Mouse (Mus musculus) heart, postnatal 4 days (tissue): ENCODE measurements at regions not wholly inside any gene's neighbourhood (a gene's known extent, or its start where the extent isn't known, plus 50 kb on each side); places are given as distances from the start of the nearest gene placed in this dataset.

Experiments used
- DNase-seq: peaks from one replicate; pipeline ENCODE4 v3.0.0; 2021

- no peak for DNase-seq
Observed at GRCm38 (mm10) chr15:31673038-31673437, 71.4 kb downstream of the Fam173b start.

DNA sequence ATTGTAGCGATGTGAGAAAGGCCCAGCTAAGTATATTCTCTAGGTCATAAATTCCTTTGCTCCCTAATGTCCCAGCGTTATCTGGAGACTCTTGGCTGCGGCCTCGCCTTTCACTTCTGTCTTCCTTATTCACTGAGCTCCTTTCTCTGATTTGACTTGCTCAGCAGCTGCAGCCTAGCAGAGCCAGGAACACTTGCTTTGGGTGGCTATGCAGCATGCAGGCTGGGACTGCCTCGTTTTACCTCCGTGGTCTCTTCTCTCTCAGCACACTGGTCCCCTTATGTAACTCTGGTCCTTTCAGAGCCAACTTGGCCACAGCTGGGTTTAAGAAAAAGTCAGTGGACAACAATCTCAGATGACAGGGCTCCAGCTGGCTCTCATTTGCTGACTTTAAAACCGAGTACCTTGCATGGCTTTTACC, 75.1 kb downstream of the Fam173b start:
- DNase-seq, result peak; percentile 46

DNA sequence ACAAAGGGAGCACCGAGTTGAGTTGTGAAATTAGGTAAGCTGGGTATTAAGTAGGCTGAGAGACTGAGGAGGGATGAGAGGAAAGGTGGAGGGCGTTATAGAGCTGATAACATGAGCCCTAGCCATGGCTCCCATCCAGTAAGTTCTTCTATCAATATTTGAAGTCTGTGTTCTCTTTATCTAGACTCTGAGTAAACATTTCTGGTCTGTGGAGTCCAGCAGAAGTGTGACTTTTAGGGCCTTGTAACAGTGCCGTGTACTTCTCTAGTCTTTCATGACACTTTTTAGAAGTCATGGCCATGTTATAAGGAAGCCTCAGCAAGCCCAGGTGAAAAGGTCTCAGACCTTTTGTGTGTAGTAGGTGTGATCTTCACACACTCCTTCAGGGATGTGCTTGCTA, 91.5 kb downstream of the Fam173b start:
- DNase-seq, result no peak

DNA sequence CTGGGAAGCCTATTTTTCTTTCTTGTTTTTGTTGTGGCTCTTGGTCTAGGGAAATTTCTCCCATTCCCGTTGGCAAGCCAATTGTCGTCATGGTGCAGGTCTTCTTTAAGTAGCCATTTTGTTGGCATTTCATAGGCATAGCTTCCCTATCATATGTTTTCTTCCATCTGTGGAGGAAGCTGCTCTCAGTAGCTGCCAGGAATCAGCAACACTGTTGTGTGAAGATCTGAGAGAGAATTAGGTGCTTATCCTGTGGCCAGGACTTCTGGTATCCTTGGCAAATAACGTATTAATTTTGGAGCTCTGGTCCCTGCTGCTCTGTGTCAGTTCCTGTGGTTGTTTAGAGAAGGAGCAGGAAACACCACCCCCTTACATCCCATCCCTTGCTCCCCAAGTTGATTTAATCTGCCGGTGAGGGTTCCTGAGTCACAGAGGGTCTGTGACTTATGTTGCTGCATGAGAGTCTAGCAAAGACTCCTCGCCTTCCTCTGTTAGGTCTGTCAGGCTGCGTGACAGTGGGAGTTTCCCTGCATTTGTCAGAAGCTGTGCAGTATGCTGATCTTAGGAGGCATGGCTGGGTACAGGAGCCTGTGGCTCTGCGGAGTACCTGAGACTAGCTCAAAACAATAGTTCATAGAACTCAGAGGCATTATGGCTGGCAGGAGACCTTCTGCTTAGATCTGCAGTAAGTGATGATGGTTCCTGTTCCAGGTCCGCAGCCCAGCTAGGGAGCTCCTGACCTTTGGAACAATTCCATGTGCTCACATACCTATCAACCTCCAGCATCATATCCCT, 93.4 kb downstream of the Fam173b start:
- DNase-seq, result no peak

GRCm38 (mm10) chr15:31703400-31703799, 101.7 kb downstream of the Fam173b start:
- no peak for DNase-seq

GRCm38 (mm10) chr15:31707416-31707815, 105.8 kb downstream of the Fam173b start:
- no peak for DNase-seq

- no peak for DNase-seq
Observed at GRCm38 (mm10) chr15:31721019-31721418, 119.4 kb downstream of the Fam173b start.

GRCm38 (mm10) chr15:31722429-31722828, 120.8 kb downstream of the Fam173b start:
- no peak for DNase-seq

GRCm38 (mm10) chr15:31724252-31724651, 122.6 kb downstream of the Fam173b start:
- DNase-seq, result no peak

DNA sequence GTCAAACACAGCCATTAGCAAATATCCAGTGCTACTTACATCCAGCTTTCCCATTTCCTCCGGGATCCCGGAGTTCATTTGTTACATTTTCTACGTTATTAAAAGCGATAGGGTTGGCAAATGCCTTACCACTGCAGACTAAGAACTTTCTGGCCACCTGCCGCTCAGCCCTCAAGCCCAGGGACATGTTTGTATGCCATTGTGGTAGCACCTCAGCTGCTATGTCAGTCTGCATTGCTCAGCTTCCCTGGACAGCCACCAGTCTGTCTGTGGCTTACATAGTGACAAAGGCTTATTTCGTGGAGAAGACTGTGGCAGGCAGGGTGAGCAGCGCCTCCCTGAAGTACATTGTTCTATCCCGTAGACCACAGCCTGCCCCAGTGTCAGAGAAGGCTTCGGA, 127.5 kb downstream of the Fam173b start:
- DNase-seq, result no peak

DNA sequence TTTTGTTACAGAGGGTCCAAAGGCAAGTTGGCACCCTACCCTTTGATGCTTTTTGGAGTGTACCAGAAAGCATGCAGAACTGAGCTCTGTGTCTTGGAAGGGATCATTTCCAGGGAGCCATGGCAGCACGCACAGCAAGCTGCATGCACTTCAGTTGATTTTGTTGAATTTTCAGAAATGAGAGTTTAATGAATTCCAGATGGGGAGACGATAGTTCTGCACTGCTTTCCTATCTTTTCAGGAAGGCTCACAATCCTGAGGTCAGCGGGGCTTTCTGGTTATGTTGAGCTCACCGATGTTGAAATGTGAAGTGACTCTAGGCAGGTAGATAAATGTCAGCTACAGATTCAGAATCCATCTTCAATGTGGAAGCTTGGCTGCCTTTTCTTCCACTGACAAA, 140.0 kb downstream of the Fam173b start:
- DNase-seq, result no peak

- no peak for DNase-seq
Observed at GRCm38 (mm10) chr15:31744570-31744969, 142.9 kb downstream of the Fam173b start.

DNA sequence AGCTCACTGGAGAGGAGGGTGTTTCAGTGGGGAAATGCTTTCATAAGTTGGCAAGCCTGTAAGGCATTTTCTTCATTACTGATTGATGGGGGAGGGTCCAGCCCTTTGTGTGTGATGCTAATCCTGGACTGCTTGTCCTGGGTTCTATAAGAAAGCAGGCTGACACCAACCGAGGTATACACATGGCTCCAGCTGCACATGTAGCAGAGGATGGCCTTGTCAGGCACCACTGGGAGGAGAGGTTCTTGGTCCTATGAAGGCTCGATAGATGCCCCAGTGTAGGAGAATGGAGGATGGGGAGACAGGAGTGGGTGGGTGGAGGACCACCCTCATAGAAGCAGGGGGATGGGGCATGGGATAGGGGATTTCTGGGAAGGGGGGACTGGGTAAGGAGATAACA, 151.0 kb downstream of the Fam173b start:
- DNase-seq, result no peak

DNA sequence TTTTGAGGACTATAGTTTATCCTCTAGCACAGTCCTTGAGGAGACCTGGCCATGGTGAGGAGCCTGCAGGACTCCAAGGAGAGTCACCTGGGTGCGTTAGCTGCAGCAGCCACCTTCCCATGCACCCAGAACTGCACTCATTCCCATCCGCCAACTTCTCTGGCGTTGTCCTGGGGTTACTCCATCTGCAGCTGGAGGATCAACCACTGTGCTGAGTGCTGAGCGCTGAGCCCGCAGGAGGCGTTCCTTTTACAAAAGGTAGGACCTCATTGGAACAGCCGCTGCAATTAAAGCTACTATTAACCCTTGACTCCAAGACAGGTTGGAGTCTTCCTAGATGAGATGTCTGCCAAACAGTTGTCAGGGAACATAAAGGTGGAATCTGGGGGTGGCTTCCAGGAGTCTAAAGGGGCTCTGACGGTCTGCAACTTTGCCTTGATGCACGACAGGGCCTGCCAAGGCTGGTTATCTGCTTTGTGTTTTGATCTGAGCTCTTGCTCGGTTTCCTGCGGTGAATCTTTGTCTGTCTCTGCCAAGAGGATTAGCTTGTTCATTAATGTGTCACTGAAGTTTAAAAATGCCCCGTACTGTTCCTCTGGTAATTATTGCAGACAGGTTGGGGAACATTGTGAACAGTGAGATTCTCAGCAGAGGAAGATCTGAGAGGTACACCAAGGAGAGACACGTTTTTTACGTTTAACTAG, 152.1 kb downstream of the Fam173b start:
- no peak for DNase-seq

DNA sequence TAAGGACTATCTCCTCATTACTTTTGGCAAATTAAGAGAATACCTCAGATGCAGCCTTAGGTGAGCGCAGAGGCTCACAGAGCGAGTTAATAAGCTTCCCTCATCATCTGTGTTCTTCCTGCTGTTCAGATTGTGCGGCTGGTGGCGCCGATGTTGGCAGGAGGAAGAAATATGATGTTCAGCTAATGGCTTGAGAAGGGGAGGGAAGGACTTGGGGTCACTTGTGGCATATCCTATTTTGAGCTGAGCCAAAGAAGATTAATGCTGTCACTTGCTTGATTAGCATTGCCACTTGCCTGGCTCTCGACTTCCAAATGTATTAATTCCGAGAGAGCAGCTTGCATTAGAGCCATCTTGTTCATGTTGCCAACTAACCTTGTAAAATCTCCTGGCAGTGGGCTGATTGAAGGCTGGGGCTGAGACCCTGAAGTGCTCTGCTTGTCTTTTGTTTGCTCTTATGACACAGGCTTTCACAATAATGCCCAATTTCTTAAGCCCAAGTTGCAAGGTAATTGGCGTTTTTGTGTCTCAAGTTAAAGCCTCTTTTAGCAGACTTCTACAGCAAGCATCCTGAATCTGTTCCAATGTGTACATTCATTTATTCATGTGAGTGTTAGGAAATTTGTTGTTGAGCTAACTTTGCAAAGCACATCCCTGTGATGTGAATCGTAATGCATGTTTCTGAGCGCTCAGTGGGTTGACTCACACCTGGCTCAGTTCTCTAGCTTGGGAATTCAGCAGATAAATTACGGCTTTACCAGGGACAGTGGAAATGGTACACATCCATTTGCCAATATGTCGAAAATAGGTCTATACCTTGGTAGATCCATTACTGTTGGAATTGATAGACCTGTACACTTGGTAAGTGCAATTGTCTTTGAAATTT, 167.6 kb downstream of the Fam173b start:
- no peak for DNase-seq

GRCm38 (mm10) chr15:31783081-31783480, 181.4 kb downstream of the Fam173b start:
- DNase-seq, result no peak

DNA sequence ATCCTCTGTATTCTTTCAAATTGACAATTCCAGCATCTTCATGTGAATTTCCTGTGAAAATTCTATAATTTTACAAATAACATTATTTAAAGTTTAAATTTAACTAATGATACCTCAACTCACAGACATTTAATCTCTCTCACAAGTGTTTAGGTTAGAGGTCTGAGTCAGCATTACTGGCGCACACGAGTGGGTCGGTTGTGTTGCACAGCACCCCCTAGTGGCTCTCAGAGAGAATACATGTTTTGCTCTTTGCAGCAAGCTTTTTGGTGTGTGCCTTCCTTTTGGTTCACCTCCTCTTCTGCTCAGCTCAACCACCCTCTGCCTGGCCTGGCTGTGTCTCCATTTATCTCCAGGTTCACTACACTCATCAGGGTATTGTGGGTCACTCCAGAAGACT, 183.4 kb downstream of the Fam173b start:
- no peak for DNase-seq

DNA sequence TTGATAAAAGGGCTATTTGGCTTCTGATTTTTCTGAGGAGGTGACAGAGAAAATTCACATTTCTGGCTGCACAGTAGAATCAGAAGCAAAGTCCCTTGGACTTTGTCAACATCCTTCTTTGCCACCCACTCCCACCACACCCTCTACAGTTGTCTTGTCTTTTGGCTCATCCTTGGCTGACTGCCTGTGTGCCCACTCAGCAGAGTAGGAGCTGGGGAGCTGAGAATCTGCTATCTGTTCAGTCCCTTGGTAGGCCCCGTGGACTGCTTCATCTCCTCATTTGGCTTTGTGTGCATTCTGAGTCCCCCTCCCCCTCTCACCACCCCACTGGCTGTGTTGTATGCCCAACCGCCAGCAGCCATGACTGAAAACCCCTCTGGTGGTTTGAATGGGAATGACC, 197.2 kb downstream of the Fam173b start:
- no peak for DNase-seq

DNA sequence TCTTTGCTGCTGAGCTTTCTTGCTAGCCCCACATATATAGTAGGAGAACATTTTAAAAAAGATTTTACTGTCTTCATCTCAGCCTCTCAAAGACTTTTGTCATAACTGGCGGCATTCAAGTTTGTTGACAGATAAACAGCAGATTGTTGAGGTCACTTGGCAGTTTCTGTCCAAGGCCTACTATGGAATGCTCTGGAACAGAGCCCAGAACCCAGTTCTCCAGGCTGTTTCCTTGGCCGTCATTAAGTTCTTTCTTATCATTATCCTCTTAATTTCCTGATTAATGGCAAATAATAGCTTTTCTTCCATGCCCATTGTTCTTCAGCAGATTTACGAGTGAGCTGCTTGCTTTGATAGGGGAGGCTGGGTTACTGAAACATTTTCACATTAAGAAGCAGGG, 203.9 kb downstream of the Fam173b start:
- peak; percentile 40 for DNase-seq

DNA sequence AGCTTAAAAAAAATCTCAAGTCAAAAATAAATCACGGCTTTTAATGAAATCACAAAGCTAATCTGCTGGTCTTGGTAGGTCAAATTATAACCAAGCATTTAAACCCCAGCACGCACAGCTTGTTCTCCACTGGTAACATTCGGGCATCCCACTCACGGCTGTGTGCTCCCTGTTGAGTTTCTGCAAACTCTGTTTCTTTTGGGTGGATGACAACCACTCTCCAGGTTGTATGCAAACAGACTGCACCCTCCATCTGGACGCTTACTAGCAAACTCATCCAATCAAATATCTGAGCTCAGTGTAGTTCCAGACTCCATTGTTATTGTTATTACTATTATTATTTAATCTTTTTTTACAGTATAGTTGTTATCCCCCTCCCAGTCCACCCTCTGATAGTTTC, 213.9 kb downstream of the Fam173b start:
- no peak for DNase-seq

DNA sequence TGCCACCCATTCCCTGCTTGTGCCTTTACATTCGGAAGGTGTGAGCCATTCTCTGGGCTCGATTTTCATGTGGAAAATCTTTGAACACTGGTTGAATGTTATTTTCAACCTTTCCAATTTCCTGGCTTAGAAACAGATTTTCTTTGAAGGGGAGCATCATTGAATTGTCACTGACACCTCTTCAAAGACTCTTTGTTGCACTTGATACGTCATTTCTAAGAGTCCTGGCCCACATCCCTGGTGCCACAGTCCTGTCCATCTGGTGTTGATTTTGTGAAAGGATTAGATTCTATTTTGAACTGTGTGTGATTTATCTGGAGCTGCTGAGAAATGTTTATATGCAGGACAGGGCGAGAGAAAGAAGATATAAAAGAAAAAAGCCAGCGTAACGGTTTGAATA, 217.6 kb downstream of the Fam173b start:
- no peak for DNase-seq

DNA sequence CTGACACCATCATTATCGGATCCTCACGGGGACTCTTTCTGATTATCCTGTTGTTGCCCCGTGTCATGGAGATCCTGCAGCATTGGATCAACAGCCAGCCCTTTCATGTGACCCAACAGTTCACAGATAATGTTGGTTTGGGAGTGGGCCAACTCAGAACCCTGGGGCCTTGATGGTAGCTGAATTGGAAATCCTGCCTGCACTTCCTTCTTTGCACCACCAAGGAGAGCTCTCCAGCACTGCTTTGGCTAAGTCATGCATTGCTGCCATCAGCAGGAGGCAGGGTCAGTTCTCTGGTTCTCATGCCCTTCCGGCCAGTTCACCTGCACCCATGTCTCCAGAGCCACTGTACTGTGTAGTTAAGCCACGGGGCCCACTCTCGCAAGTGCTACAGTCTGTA, 225.6 kb downstream of the Fam173b start:
- peak; percentile 8 for DNase-seq

DNA sequence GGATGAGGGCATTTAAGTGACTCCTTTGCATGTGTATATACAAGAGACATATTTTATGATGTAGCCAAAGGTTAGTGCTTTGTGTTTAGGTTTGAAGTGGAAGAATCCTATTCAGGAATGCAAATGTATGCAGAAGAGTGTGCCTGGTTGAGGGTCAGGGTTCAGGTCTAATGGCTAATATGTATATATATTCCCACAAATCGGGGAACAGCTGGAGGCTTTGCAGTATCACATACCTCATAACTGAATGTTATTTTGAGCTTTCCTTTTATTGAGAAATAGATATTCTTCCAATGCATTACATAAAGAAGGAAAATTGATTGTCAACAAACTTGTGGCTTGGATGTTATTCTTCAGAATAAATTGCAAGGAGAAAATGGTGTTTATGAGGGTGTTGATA, 239.9 kb downstream of the Fam173b start:
- DNase-seq, result no peak
